Mouse (Mus musculus) forebrain, embryonic 15.5 days (tissue): ENCODE measurements around the gene Sla2. TPM values are rescaled to one million over a fixed set of nuclear protein-coding genes. Genes with fewer than 3 reads are reported as not detected.
"Not testable (repeated sequence)": the region's sequence is repeated elsewhere in the genome, so short reads cannot be mapped to it uniquely, and the experiment has no call there.

Experiments used
- ATAC-seq: fragments of 200-750 bp; cut with Nextera tagmentation; replicated peaks from 2 replicates; pipeline ENCODE4 v1.8.0; 2017; ENCODE audit warnings: mild to moderate bottlenecking, moderate TSS enrichment, moderate library complexity
- H3K27ac ChIP-seq: fragments of 300-500 bp; sonication (generic); replicated peaks from 2 replicates; pipeline ENCODE4 v1.5.1; 2015; ENCODE audit warnings: mild to moderate bottlenecking, inconsistent platforms
- H3K27me3 ChIP-seq: fragments of 300-500 bp; sonication (generic); 2 replicates; pipeline ENCODE4 v1.6.1; 2015; ENCODE audit warnings: inconsistent platforms
- H3K36me3 ChIP-seq: fragments of 300-500 bp; sonication (generic); 2 replicates; pipeline ENCODE4 v1.6.1; 2015; ENCODE audit warnings: mild to moderate bottlenecking, inconsistent platforms
- H3K4me1 ChIP-seq: fragments of 300-500 bp; sonication (generic); 2 replicates; pipeline ENCODE4 v1.6.1; 2015; ENCODE audit warnings: inconsistent platforms
- H3K4me2 ChIP-seq: fragments of 300-500 bp; sonication (generic); replicated peaks from 2 replicates; pipeline ENCODE4 v1.6.1; 2015; ENCODE audit warnings: mild to moderate bottlenecking, inconsistent platforms
- H3K4me3 ChIP-seq: fragments of 300-500 bp; sonication (generic); 2 replicates; pipeline ENCODE4 v1.5.1; 2015; ENCODE audit warnings: mild to moderate bottlenecking, inconsistent platforms
- H3K9ac ChIP-seq: fragments of 300-500 bp; sonication (generic); replicated peaks from 2 replicates; pipeline ENCODE4 v1.6.1; 2015; ENCODE audit warnings: mild to moderate bottlenecking, inconsistent platforms
- H3K9me3 ChIP-seq: fragments of 300-500 bp; sonication (generic); 2 replicates; pipeline ENCODE4 v1.6.1; 2016; ENCODE audit warnings: inconsistent platforms
- WGBS: fragments of 180-500 bp; shearing (Covaris S2); methylation state at CpG from one replicate; pipeline ENCODE4 v1.1.7; 2015; ENCODE audit warnings: mixed read lengths; 5-methylcytosine and 5-hydroxymethylcytosine counted together
- polyA plus RNA-seq: library from polyadenylated mRNA; unstranded; fragments of >200 nt; fragmentation: Nextera tagmentation; extraction: Ambion mirVana; gene quantifications from 2 replicates; pipeline ENCODE4 v1.2.1, GENCODE M21; 2015

Gene Sla2
- polyA plus RNA-seq, 1 experiment from 2014 or later: 0.18 TPM

DNA sequence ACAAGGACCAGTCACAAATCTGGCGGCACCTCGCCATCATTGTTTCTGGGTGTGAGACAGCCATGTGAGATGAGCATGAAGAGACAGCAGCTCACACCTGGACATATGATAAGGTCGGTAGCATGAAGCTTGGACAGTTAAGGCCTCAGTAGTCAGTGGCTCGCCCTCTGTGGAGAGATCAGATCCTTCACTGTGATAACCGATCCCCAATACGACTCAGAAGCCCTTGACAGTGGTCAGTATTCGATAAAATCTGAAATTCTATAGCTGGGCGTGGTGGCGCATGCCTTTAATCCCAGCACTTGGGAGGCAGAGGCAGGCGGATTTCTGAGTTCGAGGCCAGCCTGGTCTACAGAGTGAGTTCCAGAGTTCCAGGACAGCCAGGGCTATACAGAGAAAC is 32.2 kb upstream of the Sla2 start:
- H3K4me1 ChIP-seq, H3K4me3 ChIP-seq, H3K9me3 ChIP-seq, H3K36me3 ChIP-seq, H3K27ac ChIP-seq, H3K4me2 ChIP-seq, H3K27me3 ChIP-seq, ATAC-seq, H3K9ac ChIP-seq: not testable (repeated sequence)
- 92% methylated on average over 11 of the region's 11 CpGs for WGBS

DNA sequence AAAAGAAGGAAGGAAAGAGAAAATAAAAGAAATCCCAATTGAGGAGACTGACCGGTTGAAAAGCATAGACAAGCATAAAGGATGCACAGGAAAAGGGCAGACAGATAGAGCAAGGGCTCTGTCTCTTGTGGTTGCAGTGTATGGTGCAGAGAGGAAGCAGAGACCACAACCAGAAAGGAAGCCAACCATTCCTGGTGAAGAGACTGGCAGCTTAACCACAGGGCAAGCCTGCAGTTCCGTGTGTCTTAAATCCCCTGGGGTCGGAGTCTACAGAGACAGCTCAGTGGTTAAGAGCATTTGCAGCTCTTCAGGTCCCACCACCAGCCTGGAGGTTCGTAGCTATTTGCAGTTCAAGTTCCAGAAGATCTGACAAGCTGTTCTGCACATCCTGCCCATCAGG is 31.6 kb upstream of the Sla2 start:
- Histone ChIP-seq H3K4me1 (no peaks in the 10 kb centered on the region), H3K27me3 (no peaks in the 10 kb centered on the region), H3K4me2 (no peak overlapping the region), H3K36me3 (no peaks in the 10 kb centered on the region), H3K27ac (no peak overlapping the region), H3K9me3 (no peaks in the 10 kb centered on the region), H3K9ac (no peak overlapping the region), H3K4me3 (no peak overlapping the region)
- ATAC-seq: no peak
- WGBS: 65% methylated on average over 4 of the region's 4 CpGs

DNA sequence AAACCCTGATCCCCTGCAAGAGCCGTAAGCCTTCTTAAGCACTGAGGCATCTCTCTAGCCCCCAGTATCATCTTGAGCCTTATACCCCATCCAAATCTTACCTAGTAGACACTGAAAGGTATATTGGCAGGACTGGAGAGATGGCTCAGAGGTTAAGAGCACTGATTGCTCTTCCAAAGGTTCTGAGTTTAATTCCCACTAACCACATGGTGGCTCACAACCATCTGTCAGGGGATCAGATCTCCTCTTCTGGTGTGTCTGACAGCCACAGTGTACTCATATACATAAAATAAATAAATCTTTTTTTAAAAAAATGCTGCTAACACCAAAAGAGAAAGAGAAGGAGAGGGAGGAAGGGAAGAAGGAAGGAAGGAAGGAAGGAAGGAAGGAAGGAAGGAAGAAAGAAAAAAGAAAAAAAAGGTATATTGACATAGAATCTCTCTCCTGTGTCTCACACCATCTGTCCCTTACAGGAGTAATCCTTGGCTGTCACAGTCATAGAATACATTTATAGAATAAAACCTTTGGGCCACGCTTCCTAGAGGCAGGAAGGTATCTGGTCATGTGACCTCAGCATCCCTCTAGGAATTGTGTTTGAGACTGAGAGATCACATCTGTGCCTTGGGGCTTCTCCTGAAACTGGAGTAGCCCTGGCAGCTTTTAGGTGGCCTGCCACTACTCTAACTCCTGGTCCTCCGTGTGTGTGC is 29.6 kb upstream of the Sla2 start:
- no peaks in the 10 kb centered on the region for H3K27me3 ChIP-seq
- H3K36me3 ChIP-seq: no peaks in the 10 kb centered on the region
- no peak overlapping the region for H3K9ac ChIP-seq
- H3K4me2 ChIP-seq: no peak overlapping the region
- ATAC-seq: no peak
- 81% methylated on average over 3 of the region's 3 CpGs for WGBS
- H3K4me3 ChIP-seq: no peak overlapping the region
- H3K9me3 ChIP-seq: no peaks in the 10 kb centered on the region
- H3K4me1 ChIP-seq: 0 out of 2 replicates have a peak, but pooled peaks cover 5% of the 10 kb centered on the region
- no peak overlapping the region for H3K27ac ChIP-seq

DNA sequence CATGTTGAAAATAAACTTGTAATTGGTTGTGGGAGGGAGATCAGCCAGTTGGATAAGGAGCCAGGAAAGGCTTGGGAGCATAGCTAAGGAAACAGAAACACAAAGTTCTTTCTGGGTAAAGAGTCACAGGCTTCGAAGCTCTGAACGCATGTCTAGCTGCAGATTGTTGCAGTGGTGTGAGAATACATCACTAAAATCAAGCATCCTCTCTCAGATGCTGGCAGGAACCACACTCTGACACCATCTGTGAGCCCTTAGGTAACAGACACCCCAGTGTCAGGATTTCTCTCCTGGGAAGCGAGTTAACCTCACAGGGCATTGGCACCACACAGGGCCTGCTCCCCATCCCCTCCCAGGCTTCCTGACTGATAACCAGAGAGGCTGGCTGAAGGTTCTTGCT is 28.6 kb upstream of the Sla2 start:
- no peaks in the 10 kb centered on the region for H3K36me3 ChIP-seq
- H3K9me3 ChIP-seq: no peaks in the 10 kb centered on the region
- H3K4me1 ChIP-seq: 0 out of 2 replicates have a peak, but pooled peaks cover 5% of the 10 kb centered on the region
- no peaks in the 10 kb centered on the region for H3K27me3 ChIP-seq
- no peak for ATAC-seq
- H3K4me2 ChIP-seq: no peak overlapping the region
- 0 out of 2 replicates have a peak overlapping the region, but pooled peaks have one; percentile 36 for H3K27ac ChIP-seq
- no peak overlapping the region for H3K4me3 ChIP-seq
- no peak overlapping the region for H3K9ac ChIP-seq
- 64% methylated on average over 3 of the region's 3 CpGs for WGBS

DNA sequence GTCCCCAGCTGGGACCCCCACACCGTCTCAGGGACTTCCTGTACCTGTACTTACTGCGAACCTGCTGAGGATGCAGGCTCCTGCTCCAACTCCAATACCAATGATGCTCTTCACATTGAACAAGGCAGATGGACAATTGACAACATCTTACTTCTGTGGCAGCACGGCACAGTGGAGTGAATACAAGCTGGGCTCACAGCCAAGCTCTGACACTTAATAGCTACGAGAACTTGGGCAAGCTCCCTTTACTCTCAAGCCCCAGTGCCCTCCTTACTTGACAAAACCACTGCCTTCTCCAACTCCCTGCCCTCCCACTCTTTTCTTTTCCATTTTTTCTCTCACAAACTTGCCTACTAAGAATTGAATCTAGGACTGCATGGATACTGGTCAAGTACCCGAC is 26.2 kb upstream of the Sla2 start:
- ATAC-seq: no peak
- WGBS: 55% methylated on average over 5 of the region's 5 CpGs
- no peaks in the 10 kb centered on the region for H3K9me3 ChIP-seq
- H3K4me3 ChIP-seq: no peak overlapping the region
- H3K36me3 ChIP-seq: no peaks in the 10 kb centered on the region
- no peak overlapping the region for H3K4me2 ChIP-seq
- no peak overlapping the region for H3K27ac ChIP-seq
- no peak overlapping the region for H3K9ac ChIP-seq
- H3K27me3 ChIP-seq: no peaks in the 10 kb centered on the region
- H3K4me1 ChIP-seq: 0 out of 2 replicates have a peak, but pooled peaks cover 5% of the 10 kb centered on the region

DNA sequence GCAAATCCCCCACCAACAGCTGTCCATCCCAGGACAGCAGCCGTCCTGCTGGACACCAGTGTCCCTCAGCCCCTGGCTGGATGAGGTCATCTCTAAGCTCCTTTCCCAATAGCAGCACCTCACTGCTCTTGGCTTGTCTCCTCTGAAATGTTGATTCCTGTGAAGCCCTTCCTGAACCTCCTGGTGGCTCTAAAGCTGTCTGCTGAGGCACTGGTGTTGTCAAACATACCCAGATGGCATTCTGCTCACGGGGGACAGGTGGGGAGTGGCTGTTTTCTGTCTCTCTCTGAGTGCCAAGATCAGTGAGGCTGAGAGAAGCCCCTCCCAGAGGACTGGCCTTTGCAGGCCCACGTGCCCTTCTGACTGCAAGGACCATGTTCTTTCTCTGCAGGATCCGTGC is 18.9 kb upstream of the Sla2 start:
- H3K9me3 ChIP-seq, H3K27ac ChIP-seq, H3K4me1 ChIP-seq, H3K36me3 ChIP-seq, H3K27me3 ChIP-seq, H3K9ac ChIP-seq, H3K4me2 ChIP-seq, ATAC-seq, H3K4me3 ChIP-seq: not testable (repeated sequence)
- 37% methylated on average over 4 of the region's 4 CpGs for WGBS

DNA sequence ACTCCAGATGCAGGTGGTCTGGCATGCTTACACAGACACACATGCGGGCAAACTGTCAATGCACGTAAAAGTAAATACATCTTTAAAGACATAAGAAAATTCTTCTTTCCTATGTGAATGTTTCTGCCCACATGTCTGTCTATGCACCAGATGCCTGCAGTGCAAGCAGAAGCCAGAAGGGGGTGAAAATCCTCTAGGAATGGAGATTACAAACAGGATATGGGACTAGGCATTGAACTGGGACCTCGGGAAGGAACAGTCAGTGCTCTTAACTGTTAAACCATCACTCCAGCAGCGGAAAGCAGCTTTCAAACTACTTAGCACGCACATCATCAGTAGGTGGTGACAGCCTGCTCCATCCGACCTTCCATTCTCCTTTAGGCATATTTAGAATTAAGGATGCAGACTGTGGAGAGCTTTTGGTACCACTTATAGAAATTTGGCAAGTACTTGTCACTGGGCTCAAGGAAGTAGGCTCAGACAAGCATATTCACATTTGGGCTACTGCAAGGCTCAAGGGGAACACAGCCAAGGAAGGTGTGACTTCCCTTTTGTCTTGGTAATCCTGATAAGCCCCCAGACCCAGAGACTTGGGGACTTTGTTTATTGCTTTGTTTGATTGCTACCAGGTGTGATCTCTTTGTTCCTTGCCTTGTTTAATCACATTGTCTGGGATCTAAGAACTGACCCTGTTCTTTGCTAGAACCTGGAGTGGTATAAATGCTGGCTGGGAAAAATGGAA is 18.2 kb upstream of the Sla2 start:
- no peaks in the 10 kb centered on the region for H3K27me3 ChIP-seq
- WGBS: 31% methylated on average over 6 of the region's 6 CpGs
- H3K36me3 ChIP-seq: no peaks in the 10 kb centered on the region
- H3K27ac ChIP-seq: no peak overlapping the region
- H3K4me3 ChIP-seq: no peak overlapping the region
- H3K4me1 ChIP-seq: no peaks in the 10 kb centered on the region
- H3K9ac ChIP-seq: no peak overlapping the region
- H3K9me3 ChIP-seq: no peaks in the 10 kb centered on the region
- no peak overlapping the region for H3K4me2 ChIP-seq
- no peak for ATAC-seq

DNA sequence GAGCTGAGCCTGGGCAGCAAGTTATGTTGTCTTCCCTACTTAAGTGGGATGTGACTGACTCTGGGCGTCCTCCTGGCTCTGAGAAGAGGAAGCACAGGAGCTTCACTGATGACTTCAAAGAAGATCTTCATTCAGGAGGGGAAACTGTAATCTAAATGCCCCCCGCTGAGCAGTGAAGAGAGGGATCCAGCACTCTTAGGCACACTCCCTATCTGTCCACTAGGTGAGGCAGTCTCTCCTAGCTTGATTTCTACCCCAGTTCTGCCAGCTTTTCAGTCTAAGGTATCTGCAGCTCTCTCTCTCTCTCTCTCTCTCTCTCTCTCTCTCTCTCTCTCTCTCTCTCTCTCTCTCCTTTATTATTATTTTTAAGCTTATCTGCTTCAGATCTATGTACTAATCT is 16.4 kb upstream of the Sla2 start:
- 39% methylated on average over 2 of the region's 2 CpGs for WGBS

DNA sequence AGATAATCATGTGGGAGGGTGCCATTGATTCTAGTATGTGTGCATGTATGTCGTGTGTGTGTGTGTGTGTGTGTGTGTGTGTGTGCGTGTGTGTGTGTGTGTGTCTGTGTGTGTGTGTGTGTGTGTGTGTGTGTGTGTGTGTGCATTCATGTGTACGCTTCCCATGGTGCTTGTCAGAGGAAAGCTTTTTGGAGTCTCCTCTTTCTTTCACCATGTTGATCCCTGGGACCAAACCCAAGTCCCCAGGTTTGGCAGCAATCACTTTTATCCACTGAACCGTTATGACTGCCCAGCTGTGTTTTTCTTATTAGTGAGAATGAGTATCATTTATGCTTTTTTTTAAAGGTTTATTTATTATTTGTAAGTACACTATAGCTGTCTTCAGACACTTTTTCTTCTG is 15.4 kb upstream of the Sla2 start:
- H3K27ac ChIP-seq, ATAC-seq, H3K9ac ChIP-seq, H3K4me2 ChIP-seq, H3K4me3 ChIP-seq, H3K27me3 ChIP-seq, H3K9me3 ChIP-seq, H3K4me1 ChIP-seq, H3K36me3 ChIP-seq: not testable (repeated sequence)
- 85% methylated on average over 4 of the region's 4 CpGs for WGBS

More for the DNA sequence above, 16.4 kb upstream of the Sla2 start:
- Histone ChIP-seq H3K27ac (no peak overlapping the region), H3K9me3 (no peaks in the 10 kb centered on the region), H3K4me1 (no peaks in the 10 kb centered on the region), H3K27me3 (no peaks in the 10 kb centered on the region), H3K4me2 (no peak overlapping the region), H3K4me3 (no peak overlapping the region), H3K36me3 (no peaks in the 10 kb centered on the region), H3K9ac (no peak overlapping the region)
- ATAC-seq: no peak

DNA sequence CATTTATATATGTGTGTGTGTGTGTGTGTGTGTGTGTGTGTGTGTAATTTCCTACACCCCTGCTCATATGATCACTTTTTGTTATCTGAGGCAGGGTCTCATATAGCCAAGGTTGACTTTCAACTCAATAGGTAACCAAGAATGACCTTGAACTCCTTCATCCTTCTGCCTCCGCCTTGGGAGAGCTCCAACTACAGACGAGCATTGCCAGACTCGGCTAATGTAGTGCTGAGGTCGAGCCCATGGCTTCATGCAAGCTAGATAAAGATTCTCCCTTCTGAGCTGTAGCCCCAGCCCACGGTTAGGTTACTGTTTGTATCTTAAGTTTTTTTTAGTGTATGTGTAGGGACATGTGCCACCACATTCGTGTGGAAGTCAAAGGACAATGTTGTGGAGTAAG is 14.9 kb upstream of the Sla2 start:
- H3K27me3 ChIP-seq: no peaks in the 10 kb centered on the region
- H3K4me3 ChIP-seq: no peak overlapping the region
- WGBS: 80% methylated on average over 6 of the region's 6 CpGs
- H3K4me2 ChIP-seq: no peak overlapping the region
- H3K36me3 ChIP-seq: no peaks in the 10 kb centered on the region
- H3K27ac ChIP-seq: no peak overlapping the region
- H3K4me1 ChIP-seq: no peaks in the 10 kb centered on the region
- no peak for ATAC-seq
- no peak overlapping the region for H3K9ac ChIP-seq
- no peaks in the 10 kb centered on the region for H3K9me3 ChIP-seq

DNA sequence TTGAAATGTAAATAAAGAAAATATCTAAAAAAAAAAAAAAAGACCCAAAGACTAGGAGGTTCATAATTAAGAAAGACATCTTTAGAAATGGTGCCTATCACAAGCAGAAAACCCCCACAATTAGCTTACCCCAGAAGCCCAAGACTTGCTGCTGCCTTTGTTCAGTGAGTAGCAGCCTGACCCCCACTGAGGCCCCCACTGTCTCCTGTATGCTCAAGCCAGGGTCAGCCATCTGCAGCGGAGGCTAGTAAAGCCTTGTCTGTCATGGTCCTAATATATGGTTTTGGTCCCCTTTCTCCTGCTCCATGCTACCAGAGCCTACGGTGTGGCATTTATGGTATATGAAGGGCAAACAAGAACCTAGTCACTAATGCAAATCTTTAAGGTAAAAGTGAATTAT is 14.4 kb upstream of the Sla2 start:
- Histone ChIP-seq H3K4me3 (no peak overlapping the region), H3K27ac (no peak overlapping the region), H3K9ac (no peak overlapping the region), H3K27me3 (no peaks in the 10 kb centered on the region), H3K4me2 (no peak overlapping the region), H3K9me3 (no peaks in the 10 kb centered on the region), H3K36me3 (no peaks in the 10 kb centered on the region), H3K4me1 (no peaks in the 10 kb centered on the region)
- no peak for ATAC-seq
- 80% methylated on average over 2 of the region's 2 CpGs for WGBS

DNA sequence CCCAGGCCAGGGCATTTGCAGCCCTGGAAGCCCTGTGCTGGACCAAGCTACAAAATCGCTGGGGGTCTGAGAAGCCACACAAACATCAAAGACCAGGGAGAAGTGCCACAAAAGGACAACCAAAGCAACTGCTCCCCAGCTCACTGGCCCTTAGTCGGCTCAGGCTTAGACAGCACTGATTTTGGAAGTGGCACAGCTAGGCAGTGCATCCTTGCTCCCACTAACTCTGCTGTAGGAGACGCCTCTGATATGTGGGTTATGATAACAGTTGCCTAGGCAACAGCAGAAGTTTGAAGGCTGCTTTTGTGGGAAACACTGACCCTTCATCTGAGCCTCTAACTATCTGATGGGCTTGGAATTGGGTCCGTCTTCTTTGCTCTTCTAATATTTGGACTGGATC is 12.2 kb upstream of the Sla2 start:
- Histone ChIP-seq H3K9ac (no peak overlapping the region), H3K36me3 (no peaks in the 10 kb centered on the region), H3K9me3 (no peaks in the 10 kb centered on the region), H3K4me3 (no peak overlapping the region), H3K4me1 (no peaks in the 10 kb centered on the region), H3K27me3 (no peaks in the 10 kb centered on the region), H3K4me2 (no peak overlapping the region), H3K27ac (no peak overlapping the region)
- ATAC-seq: no peak
- 75% methylated on average over 4 of the region's 4 CpGs for WGBS

DNA sequence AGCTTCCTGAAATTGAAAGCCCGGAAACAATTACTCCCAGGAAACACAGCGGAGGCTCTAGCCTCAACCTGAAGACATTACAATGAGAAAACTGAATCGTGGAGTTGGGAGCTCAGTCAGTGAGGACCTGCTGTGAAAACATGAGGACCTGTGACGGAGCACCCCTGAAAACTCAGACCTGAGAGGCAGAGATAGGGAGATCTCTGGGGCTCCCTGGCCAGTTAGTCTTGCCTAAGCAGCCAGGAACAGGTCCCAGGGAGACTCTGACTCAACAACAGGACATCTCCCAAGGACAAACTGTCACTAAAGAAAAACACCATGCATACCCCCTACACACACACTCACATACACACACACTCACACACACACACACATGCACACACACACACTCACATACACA is 11.4 kb upstream of the Sla2 start:
- Histone ChIP-seq H3K27me3 (no peaks in the 10 kb centered on the region), H3K9me3 (no peaks in the 10 kb centered on the region), H3K36me3 (no peaks in the 10 kb centered on the region), H3K4me2 (no peak overlapping the region), H3K27ac (no peak overlapping the region), H3K9ac (no peak overlapping the region), H3K4me1 (no peaks in the 10 kb centered on the region), H3K4me3 (no peak overlapping the region)
- ATAC-seq: no peak
- 72% methylated on average over 4 of the region's 4 CpGs for WGBS
